8 mouse cellular contexts compared by ENCODE assay signal in genomic region chr11:102215511-102215910, GRCm38 (mm10). TPM values are rescaled to one million over a fixed set of nuclear protein-coding genes. Genes with fewer than 3 reads are reported as not detected.
DNase-seq lines count a peak whose midpoint lies in the region; ATAC-seq lines count a peak whose summit lies in the region.

No protein-coding gene starts in this region.

- peaks cover 94% of the 10 kb centered on the region for H3K4me1 ChIP-seq in heart, embryonic 12.5 days (replicated peaks)
- peaks cover 83% of the 10 kb centered on the region for H3K4me1 ChIP-seq in limb, embryonic 12.5 days (replicated peaks)

- intact Hi-C loops in heart, postnatal 36 days (cut with DNase I): loop anchor here (5.0 kb wide), 2 partner anchors 217 to 233 kb away; partner anchors contain the start of genes Cfap97d1 and Grn

- WGBS in heart, embryonic 12.5 days: 44% methylated on average over 11 of the region's 11 CpGs
- WGBS in limb, embryonic 12.5 days: 79% methylated on average over 11 of the region's 11 CpGs

- DNase-seq in heart, postnatal 36 days: no peak
- DNase-seq in right cerebral cortex, adult 18-20 months: peak; percentile 1
- no peak for DNase-seq in right cerebral cortex, adult 2 months (ENCODE audit: low spot score in 2 of 2)
- no peak for DNase-seq in retina, postnatal 1 day
- no peak for DNase-seq in right cerebral cortex, postnatal 4 days
- no peak for DNase-seq in cerebellum, adult 11 months

- 0 out of 2 replicates have a peak, but pooled peaks cover 9% of the 10 kb centered on the region for H3K36me3 ChIP-seq in heart, embryonic 12.5 days
- H3K36me3 ChIP-seq in limb, embryonic 12.5 days: peaks cover 3% of the 10 kb centered on the region; the same call in 1 of the 2 replicates

- peak overlapping the region; percentile 36 for H3K4me3 ChIP-seq in heart, embryonic 12.5 days
- no peak overlapping the region for H3K4me3 ChIP-seq in limb, embryonic 12.5 days (replicated peaks)

- no peaks in the 10 kb centered on the region for H3K9me3 ChIP-seq in heart, embryonic 12.5 days (replicated peaks)
- H3K9me3 ChIP-seq in limb, embryonic 12.5 days: no peaks in the 10 kb centered on the region

- H3K27me3 ChIP-seq in heart, embryonic 12.5 days (replicated peaks): no peaks in the 10 kb centered on the region
- H3K27me3 ChIP-seq in limb, embryonic 12.5 days: no peaks in the 10 kb centered on the region

- no peak for ATAC-seq in heart, embryonic 12.5 days (ENCODE audit: insufficient number of reproducible peaks, low FRiP score)
- ATAC-seq in limb, embryonic 12.5 days (ENCODE audit: insufficient number of reproducible peaks, insufficient read depth, low FRiP score, low TSS enrichment, low read depth): no peak

- H3K27ac ChIP-seq in heart, embryonic 12.5 days (ENCODE audit: poor library complexity, severe bottlenecking): peak overlapping the region; percentile 98
- H3K27ac ChIP-seq in limb, embryonic 12.5 days: peak overlapping the region; percentile 77; the same call in 1 of the 2 replicates

- peak overlapping the region; percentile 85 for H3K4me2 ChIP-seq in heart, embryonic 12.5 days
- H3K4me2 ChIP-seq in limb, embryonic 12.5 days: 0 out of 2 replicates have a peak overlapping the region, but pooled peaks have one; percentile 82

- H3K9ac ChIP-seq in heart, embryonic 12.5 days: peak overlapping the region; percentile 62
- H3K9ac ChIP-seq in limb, embryonic 12.5 days (replicated peaks): peak overlapping the region; percentile 18; the same call in 1 of the 2 replicates

RNA-seq across cellular contexts. Expression of gene Hdac5, which starts 14.5 kb away (rescaled TPM):
- 92.2 and 95.9 TPM in 2 replicates for polyA plus RNA-seq in heart, embryonic 12.5 days (2016; fragmentation: Nextera tagmentation; extraction: Ambion mirVana)
- 100 to 1,000 TPM; 141 to 143 TPM for total RNA-seq in heart, postnatal 36 days (2021)
- 58.1 and 64.3 TPM in 2 replicates for polyA plus RNA-seq in limb, embryonic 12.5 days (2016; fragmentation: Nextera tagmentation; extraction: Ambion mirVana)

RNA-seq across cellular contexts. Expression of gene G6pc3, which starts 26.1 kb away (rescaled TPM):
- 27.1 and 28.0 TPM in 2 replicates for polyA plus RNA-seq in heart, embryonic 12.5 days (2016; fragmentation: Nextera tagmentation; extraction: Ambion mirVana)
- total RNA-seq in heart, postnatal 36 days (2021): 10 to 100 TPM; 45.1 to 47.3 TPM
- 36.6 and 36.8 TPM in 2 replicates for polyA plus RNA-seq in limb, embryonic 12.5 days (2016; fragmentation: Nextera tagmentation; extraction: Ambion mirVana)

RNA-seq across cellular contexts. Expression of gene Lsm12, which starts 30.4 kb away (rescaled TPM):
- polyA plus RNA-seq in heart, embryonic 12.5 days (2016; fragmentation: Nextera tagmentation; extraction: Ambion mirVana): 90.9 and 94.3 TPM in 2 replicates
- total RNA-seq in heart, postnatal 36 days (2021): 10 to 100 TPM; 44.7 to 52.6 TPM
- polyA plus RNA-seq in limb, embryonic 12.5 days (2016; fragmentation: Nextera tagmentation; extraction: Ambion mirVana): 103 TPM in 2 replicates

RNA-seq across cellular contexts. Expression of gene BC030867, which starts 33.2 kb away (rescaled TPM):
- polyA plus RNA-seq in heart, embryonic 12.5 days (2016; fragmentation: Nextera tagmentation; extraction: Ambion mirVana): 14.0 and 14.3 TPM in 2 replicates
- total RNA-seq in heart, postnatal 36 days (2021): under 1 TPM; 0.14 to 0.25 TPM
- polyA plus RNA-seq in limb, embryonic 12.5 days (2016; fragmentation: Nextera tagmentation; extraction: Ambion mirVana): 21.7 and 23.5 TPM in 2 replicates

RNA-seq across cellular contexts. Expression of gene Asb16, which starts 53.0 kb away (rescaled TPM):
- 0.06 and 0.13 TPM in 2 replicates for polyA plus RNA-seq in heart, embryonic 12.5 days (2016; fragmentation: Nextera tagmentation; extraction: Ambion mirVana)
- 1 to 10 TPM in 1 of 2 experiments, under 1 TPM in 1; 0.73 to 1.1 TPM for total RNA-seq in heart, postnatal 36 days (2021)
- 0.16 and 0.19 TPM in 2 replicates for polyA plus RNA-seq in limb, embryonic 12.5 days (2016; fragmentation: Nextera tagmentation; extraction: Ambion mirVana)
